In the genomic region with DNA sequence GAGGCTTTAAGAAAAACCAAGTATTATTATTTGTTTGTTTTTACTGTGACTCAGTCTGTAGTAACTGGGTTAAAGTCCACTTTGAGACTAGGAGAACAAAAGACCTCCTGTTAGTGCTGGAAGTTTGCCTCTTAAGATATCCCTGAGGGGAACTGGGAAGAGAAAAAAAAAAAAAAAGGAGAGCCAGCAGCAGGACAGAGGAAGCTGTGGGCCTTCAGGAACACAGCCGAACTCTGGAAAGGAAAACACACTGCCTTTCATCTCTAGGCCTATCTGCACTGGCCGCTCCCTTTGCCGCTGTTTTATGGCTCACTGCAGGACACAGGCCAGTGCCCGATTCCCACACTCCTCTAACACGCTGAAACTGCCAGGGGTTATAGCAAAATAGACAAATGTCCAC, we compare ENCODE assay signal across 8 mouse cellular contexts.
A peak's percentile ranks its signal among the peaks of the same experiment; 100 is the strongest.
DNase-seq lines count a peak whose midpoint lies in the region; ATAC-seq and TF ChIP-seq lines count a peak whose summit lies in the region.

No protein-coding gene starts in this region.

- peak overlapping the region; percentile 78 for H3K27ac ChIP-seq in left cerebral cortex, adult 2 months
- H3K27ac ChIP-seq in kidney, embryonic 14.5 days (ENCODE audit: low read depth, low read length), result peak overlapping the region; percentile 79

- 0 out of 2 replicates have a peak overlapping the region, but pooled peaks have one; percentile 20 for H3K9ac ChIP-seq in kidney, embryonic 14.5 days (ENCODE audit: low read depth, low read length)

- WGBS in kidney, embryonic 14.5 days, result 2% methylated on average over 5 of the region's 5 CpGs

- H3K36me3 ChIP-seq in kidney, embryonic 14.5 days (ENCODE audit: control insufficient read depth, insufficient read depth, low read length), result no peaks in the 10 kb centered on the region

- no peak for DNase-seq in left cerebral cortex, adult 2 months (ENCODE audit: extremely low spot score in 1 of 2, low spot score in 2 of 2)
- no peak for DNase-seq in left cerebral cortex, adult 18-20 months (ENCODE audit: low spot score in 2 of 2)
- peak; percentile 80 to 86 for DNase-seq in heart, adult 9 months (ENCODE audit: low spot score in 2 of 2)
- peak; percentile 81 for DNase-seq in skeletal muscle tissue, adult 2 months (ENCODE audit: low read depth, low spot score)
- no peak for DNase-seq in right cerebral cortex, postnatal 14 days
- no peak for DNase-seq in urinary bladder, postnatal 10 days (ENCODE audit: low spot score)
- no peak for DNase-seq in left cerebral cortex, adult 11 months (ENCODE audit: low spot score)

- intact Hi-C loops in left cerebral cortex, adult 2 months (cut with DNase I), result no loop called here

- H3K4me1 ChIP-seq in kidney, embryonic 14.5 days (ENCODE audit: control insufficient read depth, insufficient read depth, low read length), result peaks cover 27% of the 10 kb centered on the region

- no peaks in the 10 kb centered on the region for H3K9me3 ChIP-seq in kidney, embryonic 14.5 days (ENCODE audit: control insufficient read depth, low read length)

- H3K4me3 ChIP-seq in left cerebral cortex, adult 2 months, result no peak overlapping the region
- no peak overlapping the region for H3K4me3 ChIP-seq in kidney, embryonic 14.5 days (ENCODE audit: low read length)

- H3K4me2 ChIP-seq in kidney, embryonic 14.5 days (replicated peaks; ENCODE audit: low read depth, low read length), result no peak overlapping the region

- ATAC-seq in kidney, embryonic 14.5 days (ENCODE audit: low FRiP score, low TSS enrichment), result peak; percentile 61

- no peaks in the 10 kb centered on the region for H3K27me3 ChIP-seq in kidney, embryonic 14.5 days (ENCODE audit: control insufficient read depth, insufficient read depth, low read length)

- TF ChIP-seq CTCF in left cerebral cortex, adult 2 months (IDR thresholded peaks at IDR 0.05), result no peak

Comparison
In these comparisons a context has a peak if more than half of its experiments do, and no peak if none do; other contexts are left out.
1. DNase-seq: peak in heart, adult 9 months (2 of 2) and skeletal muscle tissue, adult 2 months (single experiment); none in left cerebral cortex, adult 2 months (0 of 2), left cerebral cortex, adult 18-20 months (0 of 2), right cerebral cortex, postnatal 14 days (single experiment), urinary bladder, postnatal 10 days (single experiment) and left cerebral cortex, adult 11 months (single experiment).